Mouse (Mus musculus) limb, embryonic 10.5 days (tissue): ENCODE data around the gene Gm1527. TPM values are rescaled to one million over a fixed set of nuclear protein-coding genes. Genes with fewer than 3 reads are reported as not detected.
A peak's percentile ranks its signal among the peaks of the same experiment; 100 is the strongest.
"Not testable (repeated sequence)": the region's sequence is repeated elsewhere in the genome, so short reads cannot be mapped to it uniquely, and the experiment has no call there.

Experiments
- DNase-seq: peaks from one replicate; pipeline ENCODE4 v3.0.0-alpha.2; 2017; ENCODE audit warnings: low spot score
- H3K27ac ChIP-seq: fragments of 300-500 bp; sonication (generic); 2 replicates; pipeline ENCODE4 v1.5.1; 2016; ENCODE audit warnings: mild to moderate bottlenecking
- H3K27me3 ChIP-seq: fragments of 300-500 bp; sonication (generic); 2 replicates; pipeline ENCODE4 v1.6.1; 2016; ENCODE audit warnings: low read depth, mild to moderate bottlenecking; ENCODE audit not compliant: poor library complexity, severe bottlenecking
- H3K36me3 ChIP-seq: fragments of 300-500 bp; sonication (generic); 2 replicates; pipeline ENCODE4 v1.6.1; 2016; ENCODE audit warnings: mild to moderate bottlenecking, moderate library complexity
- H3K4me1 ChIP-seq: fragments of 300-500 bp; sonication (generic); 2 replicates; pipeline ENCODE4 v1.6.1; 2016
- H3K4me3 ChIP-seq: fragments of 300-500 bp; sonication (generic); 2 replicates; pipeline ENCODE4 v1.5.1; 2016; ENCODE audit warnings: mild to moderate bottlenecking, moderate library complexity
- H3K9me3 ChIP-seq: fragments of 300-500 bp; sonication (generic); replicated peaks from 2 replicates; pipeline ENCODE4 v1.6.1; 2016; ENCODE audit warnings: mild to moderate bottlenecking
- WGBS: fragments of 180-500 bp; shearing (Covaris S2); methylation state at CpG from one replicate; pipeline ENCODE4 v1.1.7; 2016; 5-methylcytosine and 5-hydroxymethylcytosine counted together
- polyA plus RNA-seq: library from polyadenylated mRNA; unstranded; fragments of >200 nt; fragmentation: Nextera tagmentation; extraction: Ambion mirVana; gene quantifications from 2 replicates; pipeline ENCODE4 v1.2.1, GENCODE M21; 2016

Gene Gm1527
- polyA plus RNA-seq, result not detected in 2 replicates

DNA sequence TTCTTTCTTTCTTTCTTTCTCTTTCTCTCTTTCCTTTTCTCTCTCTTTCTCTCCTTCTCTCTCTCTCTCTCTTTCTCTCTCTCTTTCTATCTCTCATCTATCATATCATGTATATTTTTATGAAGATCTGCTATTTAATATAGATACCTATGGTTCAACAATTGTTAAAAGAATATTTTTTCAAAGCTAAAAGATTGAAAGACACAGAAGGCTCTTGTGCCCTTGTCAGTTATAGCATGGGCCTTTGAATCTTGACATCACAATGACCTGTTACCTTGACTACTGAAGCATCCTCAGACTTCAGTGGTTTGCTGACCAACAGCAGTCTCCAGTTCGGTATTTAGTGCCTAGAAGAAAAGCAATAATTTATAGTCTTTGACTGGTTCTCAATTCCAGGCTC lies at the start of gene Gm1527:
TSS of gene Gm1527 (plus strand) at position 301 of the 400 bp plus-strand sequence.
- Histone ChIP-seq H3K36me3 (no peaks in the 10 kb centered on the region), H3K4me3 (no peak within 1 kb of the TSS), H3K4me1 (no peaks in the 10 kb centered on the region), H3K27ac (no peak within 1 kb of the TSS), H3K9me3 (no peaks in the 10 kb centered on the region), H3K27me3 (no peaks in the 10 kb centered on the region)
- no peak for DNase-seq
- 73% methylated on average over 1 of the region's 1 CpGs for WGBS

DNA sequence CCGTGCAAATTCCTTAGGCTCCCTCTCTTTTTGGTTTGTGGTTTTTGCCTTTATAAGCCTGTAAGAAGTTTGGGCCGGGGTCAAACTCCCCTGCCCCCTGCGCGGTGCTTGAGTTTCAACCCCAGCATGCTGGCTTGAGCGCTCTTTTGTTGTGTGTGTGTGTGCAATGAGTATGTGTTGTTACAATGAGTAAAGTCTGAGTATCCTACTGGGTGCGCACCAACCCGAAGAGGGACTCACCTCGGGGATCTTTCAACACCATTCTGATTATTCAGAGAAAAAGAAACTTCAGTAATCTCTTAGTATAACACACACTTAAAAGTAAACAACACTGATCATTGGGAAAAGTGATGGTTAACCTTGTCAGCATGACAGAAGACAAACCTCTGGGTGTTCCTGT lies 49.2 kb upstream of the Gm1527 start:
- Histone ChIP-seq H3K36me3 (no peaks in the 10 kb centered on the region), H3K4me1 (peaks cover 18% of the 10 kb centered on the region), H3K9me3 (no peaks in the 10 kb centered on the region), H3K27me3 (no peaks in the 10 kb centered on the region), H3K4me3 (no peak overlapping the region), H3K27ac (no peak overlapping the region)
- no peak for DNase-seq
- 36% methylated on average over 8 of the region's 8 CpGs for WGBS

DNA sequence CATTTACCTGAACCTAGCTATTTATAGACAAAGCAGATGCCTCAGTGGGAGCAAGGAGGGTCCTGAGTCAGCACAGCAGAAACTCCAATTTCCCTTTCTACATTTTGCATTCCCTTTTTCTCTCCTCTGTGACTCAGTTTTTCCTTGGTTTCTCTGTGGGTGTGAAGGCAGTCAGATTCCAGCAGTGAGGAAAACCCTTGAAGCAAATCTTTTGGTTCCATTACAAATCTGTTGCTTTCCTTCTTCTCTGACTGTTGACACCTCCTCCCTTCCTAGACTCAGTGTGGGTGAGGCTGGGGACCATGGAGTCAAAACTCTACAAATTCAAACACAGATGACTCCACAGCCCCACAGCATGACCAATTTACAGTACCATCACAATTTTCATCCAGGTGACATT lies 45.3 kb upstream of the Gm1527 start:
- H3K36me3 ChIP-seq, result no peaks in the 10 kb centered on the region
- H3K4me1 ChIP-seq, result peaks cover 13% of the 10 kb centered on the region
- no peaks in the 10 kb centered on the region for H3K9me3 ChIP-seq
- H3K4me3 ChIP-seq, result no peak overlapping the region
- no peak overlapping the region for H3K27ac ChIP-seq
- DNase-seq, result no peak
- H3K27me3 ChIP-seq, result no peaks in the 10 kb centered on the region

DNA sequence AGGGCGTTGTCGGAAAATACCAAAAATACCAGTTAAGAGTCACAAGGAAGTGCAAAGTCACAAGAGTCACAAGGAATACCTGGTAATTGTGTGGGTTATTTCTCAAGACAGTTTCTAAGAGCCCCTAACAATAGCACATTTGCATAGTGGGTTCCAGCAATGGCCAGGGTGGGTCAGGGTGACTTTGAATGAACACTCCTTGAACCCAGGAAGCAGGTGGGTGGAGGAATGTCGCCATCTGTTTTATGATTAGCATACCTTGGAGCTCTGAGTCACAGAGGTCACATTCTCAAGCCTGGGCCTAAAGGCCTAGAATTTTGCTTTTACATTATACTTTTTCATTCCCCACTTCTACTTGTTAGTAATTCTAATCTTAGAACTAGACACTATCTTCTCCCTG lies 40.2 kb upstream of the Gm1527 start:
- not testable (repeated sequence) for H3K27ac ChIP-seq, H3K27me3 ChIP-seq, DNase-seq, H3K4me3 ChIP-seq, H3K4me1 ChIP-seq, H3K9me3 ChIP-seq, H3K36me3 ChIP-seq
- 89% methylated on average over 3 of the region's 3 CpGs for WGBS

DNA sequence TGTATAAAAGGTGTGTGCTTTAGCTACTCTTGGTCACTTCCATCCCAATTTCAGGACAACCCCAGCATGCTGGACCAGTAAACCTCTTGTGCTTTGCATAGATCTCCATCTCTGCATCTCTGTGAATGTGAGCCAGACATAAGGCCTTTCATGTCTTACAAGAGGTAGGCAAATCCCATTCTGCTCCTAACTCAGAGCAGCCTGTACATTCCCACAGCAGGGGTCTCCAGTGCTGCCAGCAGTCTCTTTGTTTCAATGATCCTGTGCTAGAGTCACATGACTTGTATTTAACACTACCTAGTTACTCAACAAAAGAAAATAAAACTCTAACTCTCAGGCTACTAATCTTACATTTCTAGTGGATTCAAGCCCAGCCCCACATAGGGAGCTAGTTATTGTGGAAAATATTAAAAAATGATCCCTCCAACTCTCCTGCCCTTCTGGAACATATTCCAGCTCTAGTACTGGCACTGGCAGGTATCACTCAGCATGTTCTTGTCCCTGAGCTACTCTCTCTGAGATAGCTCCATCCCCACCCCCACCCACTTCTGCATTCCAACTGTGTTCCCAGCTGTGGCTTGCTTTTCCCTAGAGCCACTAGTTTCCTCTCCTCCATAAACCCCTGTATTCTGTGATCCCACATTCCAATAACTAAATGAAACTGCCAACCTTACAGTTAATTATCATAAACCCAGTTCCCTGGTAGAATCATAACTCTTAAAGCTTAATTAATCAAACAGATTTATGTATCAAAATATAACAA lies 32.6 kb upstream of the Gm1527 start:
- not testable (repeated sequence) for H3K9me3 ChIP-seq, H3K27me3 ChIP-seq, DNase-seq, H3K36me3 ChIP-seq, H3K4me1 ChIP-seq, H3K4me3 ChIP-seq, H3K27ac ChIP-seq

DNA sequence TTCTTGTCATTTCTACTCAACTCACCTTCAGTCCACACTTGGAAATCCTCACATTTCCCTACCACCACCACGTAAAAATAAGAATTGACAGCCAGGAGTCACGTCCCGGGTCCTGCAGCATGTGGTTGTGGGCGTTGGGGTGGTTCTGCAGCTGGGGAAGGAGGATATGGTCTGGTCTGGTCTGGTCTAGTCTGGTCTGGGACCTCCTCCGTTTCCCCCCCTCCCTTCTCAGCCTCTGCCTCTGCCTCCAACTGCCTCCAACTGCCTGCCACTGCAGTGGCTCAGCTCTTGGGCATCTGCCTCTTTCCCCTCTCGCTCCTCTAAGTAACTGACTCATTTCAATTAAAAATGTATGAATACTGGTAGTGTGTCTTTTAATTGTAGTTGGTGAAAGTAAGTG lies 4.5 kb downstream of the Gm1527 start:
- H3K36me3 ChIP-seq, H3K27ac ChIP-seq, DNase-seq, H3K27me3 ChIP-seq, H3K4me3 ChIP-seq, H3K4me1 ChIP-seq, H3K9me3 ChIP-seq: not testable (repeated sequence)
- WGBS, result 60% methylated on average over 6 of the region's 6 CpGs

DNA sequence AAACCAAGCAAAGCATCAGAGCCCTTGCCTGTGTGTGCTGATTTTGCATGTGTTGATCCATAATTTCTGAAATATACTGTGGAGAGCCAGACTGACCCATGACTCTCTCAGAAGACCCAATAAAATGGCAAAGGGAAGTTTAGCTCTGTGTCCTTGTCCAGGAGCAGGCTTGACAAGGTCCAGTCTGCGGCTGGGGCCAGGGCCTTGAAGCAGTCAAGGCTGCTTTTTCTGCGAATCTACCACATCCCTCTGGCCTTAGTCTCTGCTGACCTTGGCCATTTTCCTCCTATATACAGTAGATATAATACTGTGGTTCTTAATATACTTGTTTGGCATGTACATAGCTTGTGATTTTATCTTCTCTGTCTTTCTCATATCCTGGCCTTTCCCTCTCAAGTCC lies 73.5 kb downstream of the Gm1527 start:
- no peaks in the 10 kb centered on the region for H3K9me3 ChIP-seq
- no peak overlapping the region for H3K27ac ChIP-seq
- no peaks in the 10 kb centered on the region for H3K36me3 ChIP-seq
- no peaks in the 10 kb centered on the region for H3K4me1 ChIP-seq
- H3K27me3 ChIP-seq, result no peaks in the 10 kb centered on the region
- no peak for DNase-seq
- no peak overlapping the region for H3K4me3 ChIP-seq
- 88% methylated on average over 2 of the region's 2 CpGs for whole genome bisulfite sequencing

DNA sequence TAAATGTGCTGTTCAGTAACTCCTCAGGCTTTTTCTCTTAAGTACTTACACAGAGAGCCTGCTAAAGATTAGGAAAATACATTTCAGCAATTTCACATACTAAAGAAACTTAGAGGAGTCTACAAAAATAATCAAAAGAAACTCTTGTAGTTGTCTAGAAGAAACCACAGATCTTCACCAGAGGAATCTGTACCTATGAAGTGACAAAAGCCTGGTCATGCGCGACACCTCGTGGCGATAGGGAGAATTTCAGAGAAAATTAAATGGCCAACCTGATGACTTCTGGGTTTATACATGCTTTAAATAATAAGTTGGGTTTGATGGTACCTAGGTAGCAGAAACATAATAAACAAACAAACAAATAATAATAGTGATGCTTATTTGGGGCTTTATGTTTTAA lies 76.4 kb downstream of the Gm1527 start:
- DNase-seq, result peak; percentile 58
- no peaks in the 10 kb centered on the region for H3K27me3 ChIP-seq
- no peaks in the 10 kb centered on the region for H3K4me1 ChIP-seq
- H3K4me3 ChIP-seq, result no peak overlapping the region
- 0% methylated on average over 4 of the region's 4 CpGs for WGBS
- H3K36me3 ChIP-seq, result no peaks in the 10 kb centered on the region
- no peaks in the 10 kb centered on the region for H3K9me3 ChIP-seq
- H3K27ac ChIP-seq, result no peak overlapping the region

Other genes starting within 250 kb of the Gm1527 start
- gene Slc2a2, start 194.7 kb upstream of the Gm1527 start, polyA plus RNA-seq, result not detected in 2 replicates
- 12.7 and 14.9 TPM in 2 replicates for gene Eif5a2, start 111.3 kb upstream of the Gm1527 start, polyA plus RNA-seq
- 297 and 351 TPM in 2 replicates for gene Rpl22l1, start 87.2 kb upstream of the Gm1527 start, polyA plus RNA-seq
- gene Egfem1, start 189.4 kb downstream of the Gm1527 start, polyA plus RNA-seq, result 0.41 and 2.6 TPM in 2 replicates